Mouse (Mus musculus): ENCODE results near the gene Lyzl4. TPM values are rescaled to one million over a fixed set of nuclear protein-coding genes. Genes with fewer than 3 reads are reported as not detected.

Gene Lyzl4
- 0.93 TPM for polyA plus RNA-seq (2014; fragmentation: Illumina TruSeq; extraction: RNeasy Lipid Tissue Mini Kit (QIAGEN cat#74804); ENCODE audit: insufficient read depth, low read depth, low replicate concordance)

GRCm38 (mm10) chr9:121642001-121642400, at the start of gene Lyzl4:
TSS of gene Lyzl4 (minus strand) at chr9:121642096.

GRCm38 (mm10) chr9:121642401-121643181, 695 bp upstream of the Lyzl4 start, which contains the start of gene Vipr1:
TSS of gene Vipr1 (plus strand) at chr9:121642716.

Other genes with a start within 250 kb of the Lyzl4 start
- not detected for gene Cck, start 146.4 kb downstream of the Lyzl4 start, polyA plus RNA-seq (2014; fragmentation: Illumina TruSeq; extraction: RNeasy Lipid Tissue Mini Kit (QIAGEN cat#74804); ENCODE audit: insufficient read depth, low read depth, low replicate concordance)
- 1.3 TPM for gene Vipr1, start 620 bp upstream of the Lyzl4 start, polyA plus RNA-seq (2014; fragmentation: Illumina TruSeq; extraction: RNeasy Lipid Tissue Mini Kit (QIAGEN cat#74804); ENCODE audit: insufficient read depth, low read depth, low replicate concordance)
- gene Sec22c, start 63.4 kb upstream of the Lyzl4 start, polyA plus RNA-seq (2014; fragmentation: Illumina TruSeq; extraction: RNeasy Lipid Tissue Mini Kit (QIAGEN cat#74804); ENCODE audit: insufficient read depth, low read depth, low replicate concordance) = 3.3 TPM
- 55.8 TPM for gene Ss18l2, start 68.2 kb upstream of the Lyzl4 start, polyA plus RNA-seq (2014; fragmentation: Illumina TruSeq; extraction: RNeasy Lipid Tissue Mini Kit (QIAGEN cat#74804); ENCODE audit: insufficient read depth, low read depth, low replicate concordance)
- 14.5 TPM for gene Nktr, start 77.1 kb upstream of the Lyzl4 start, polyA plus RNA-seq (2014; fragmentation: Illumina TruSeq; extraction: RNeasy Lipid Tissue Mini Kit (QIAGEN cat#74804); ENCODE audit: insufficient read depth, low read depth, low replicate concordance)
- gene Zfp651, start 117.2 kb upstream of the Lyzl4 start, polyA plus RNA-seq (2014; fragmentation: Illumina TruSeq; extraction: RNeasy Lipid Tissue Mini Kit (QIAGEN cat#74804); ENCODE audit: insufficient read depth, low read depth, low replicate concordance) = 14.6 TPM
- gene Klhl40, start 135.5 kb upstream of the Lyzl4 start, polyA plus RNA-seq (2014; fragmentation: Illumina TruSeq; extraction: RNeasy Lipid Tissue Mini Kit (QIAGEN cat#74804); ENCODE audit: insufficient read depth, low read depth, low replicate concordance) = 0.19 TPM
- 2.0 TPM for gene Hhatl, start 150.4 kb upstream of the Lyzl4 start, polyA plus RNA-seq (2014; fragmentation: Illumina TruSeq; extraction: RNeasy Lipid Tissue Mini Kit (QIAGEN cat#74804); ENCODE audit: insufficient read depth, low read depth, low replicate concordance)
- 2.1 TPM for gene Ccdc13, start 197.4 kb upstream of the Lyzl4 start, polyA plus RNA-seq (2014; fragmentation: Illumina TruSeq; extraction: RNeasy Lipid Tissue Mini Kit (QIAGEN cat#74804); ENCODE audit: insufficient read depth, low read depth, low replicate concordance)
- gene Higd1a, start 216.3 kb upstream of the Lyzl4 start, polyA plus RNA-seq (2014; fragmentation: Illumina TruSeq; extraction: RNeasy Lipid Tissue Mini Kit (QIAGEN cat#74804); ENCODE audit: insufficient read depth, low read depth, low replicate concordance) = 78.8 TPM